Mouse (Mus musculus): ENCODE results near the gene Gnai2. TPM values are rescaled to one million over a fixed set of nuclear protein-coding genes. Genes with fewer than 3 reads are reported as not detected.

Gnai2 gene
- polyA plus RNA-seq, 1 experiment from 2014 or later: 369 TPM

- Histone ChIP-seq H3K4me1 (ENCODE audit: control insufficient read depth, insufficient read depth, low read length) (no peaks in the 10 kb centered on the region), H3K36me3 (replicated peaks; ENCODE audit: control insufficient read depth, insufficient read depth, low read depth, low read length) (peaks cover 6% of the 10 kb centered on the region; the same call in 1 of the 2 replicates), H3K27me3 (ENCODE audit: control insufficient read depth, insufficient read depth, low read length) (no peaks in the 10 kb centered on the region), H3K4me2 (ENCODE audit: low read depth, low read length) (no peak overlapping the region), H3K4me3 (ENCODE audit: low read depth, low read length) (no peak overlapping the region), H3K27ac (replicated peaks; ENCODE audit: low read depth, low read length) (no peak overlapping the region), H3K9ac (replicated peaks; ENCODE audit: low read length) (no peak overlapping the region), H3K9me3 (replicated peaks; ENCODE audit: control insufficient read depth, low read length) (no peaks in the 10 kb centered on the region)
- 89% methylated on average over 13 of the region's 13 CpGs for WGBS
- ATAC-seq (replicated peaks; ENCODE audit: insufficient number of reproducible peaks, low FRiP score, low TSS enrichment, low read depth) (no peak), DNase-seq (ENCODE audit: low spot score) (no peak)
Measured at GRCm38 (mm10) chr9:107619546-107619879, 15.7 kb downstream of the Gnai2 start.

- Histone ChIP-seq H3K4me2 (ENCODE audit: low read depth, low read length) (no peak overlapping the region), H3K9me3 (replicated peaks; ENCODE audit: control insufficient read depth, low read length) (no peaks in the 10 kb centered on the region), H3K36me3 (replicated peaks; ENCODE audit: control insufficient read depth, insufficient read depth, low read depth, low read length) (peaks cover 6% of the 10 kb centered on the region; the same call in 1 of the 2 replicates), H3K27ac (replicated peaks; ENCODE audit: low read depth, low read length) (no peak overlapping the region), H3K4me1 (ENCODE audit: control insufficient read depth, insufficient read depth, low read length) (no peaks in the 10 kb centered on the region), H3K4me3 (ENCODE audit: low read depth, low read length) (no peak overlapping the region), H3K9ac (replicated peaks; ENCODE audit: low read length) (no peak overlapping the region), H3K27me3 (ENCODE audit: control insufficient read depth, insufficient read depth, low read length) (no peaks in the 10 kb centered on the region)
- ATAC-seq (replicated peaks; ENCODE audit: insufficient number of reproducible peaks, low FRiP score, low TSS enrichment, low read depth) (no peak), DNase-seq (ENCODE audit: low spot score) (no peak)
- WGBS: 77% methylated on average over 13 of the region's 13 CpGs
Measured at GRCm38 (mm10) chr9:107618778-107619545, 16.2 kb downstream of the Gnai2 start.

- Histone ChIP-seq H3K27ac (replicated peaks; ENCODE audit: low read depth, low read length) (no peak overlapping the region), H3K9ac (replicated peaks; ENCODE audit: low read length) (no peak overlapping the region), H3K4me1 (ENCODE audit: control insufficient read depth, insufficient read depth, low read length) (no peaks in the 10 kb centered on the region), H3K9me3 (replicated peaks; ENCODE audit: control insufficient read depth, low read length) (no peaks in the 10 kb centered on the region), H3K4me3 (ENCODE audit: low read depth, low read length) (no peak overlapping the region), H3K4me2 (ENCODE audit: low read depth, low read length) (no peak overlapping the region), H3K27me3 (ENCODE audit: control insufficient read depth, insufficient read depth, low read length) (no peaks in the 10 kb centered on the region), H3K36me3 (replicated peaks; ENCODE audit: control insufficient read depth, insufficient read depth, low read depth, low read length) (peaks cover 6% of the 10 kb centered on the region; the same call in 1 of the 2 replicates)
- 92% methylated on average over 6 of the region's 6 CpGs for WGBS
- DNase-seq (ENCODE audit: low spot score): no peak
- no peak for ATAC-seq (replicated peaks; ENCODE audit: insufficient number of reproducible peaks, low FRiP score, low TSS enrichment, low read depth)
Measured at GRCm38 (mm10) chr9:107618098-107618497, 17.1 kb downstream of the Gnai2 start.

- H3K36me3 ChIP-seq (replicated peaks; ENCODE audit: control insufficient read depth, insufficient read depth, low read depth, low read length): peaks cover 6% of the 10 kb centered on the region; the same call in 1 of the 2 replicates
- no peak for DNase-seq (ENCODE audit: low spot score)
- no peak overlapping the region for H3K4me3 ChIP-seq (ENCODE audit: low read depth, low read length)
- no peaks in the 10 kb centered on the region for H3K4me1 ChIP-seq (ENCODE audit: control insufficient read depth, insufficient read depth, low read length)
- no peak overlapping the region for H3K9ac ChIP-seq (replicated peaks; ENCODE audit: low read length)
- WGBS: 77% methylated on average over 2 of the region's 2 CpGs
- no peak overlapping the region for H3K4me2 ChIP-seq (ENCODE audit: low read depth, low read length)
- H3K27me3 ChIP-seq (ENCODE audit: control insufficient read depth, insufficient read depth, low read length): no peaks in the 10 kb centered on the region
- H3K9me3 ChIP-seq (replicated peaks; ENCODE audit: control insufficient read depth, low read length): no peaks in the 10 kb centered on the region
- no peak for ATAC-seq (replicated peaks; ENCODE audit: insufficient number of reproducible peaks, low FRiP score, low TSS enrichment, low read depth)
- H3K27ac ChIP-seq (replicated peaks; ENCODE audit: low read depth, low read length): no peak overlapping the region
Measured at GRCm38 (mm10) chr9:107617461-107617860, 17.7 kb downstream of the Gnai2 start.

GRCm38 (mm10) chr9:107615035-107615434, 20.1 kb downstream of the Gnai2 start:
- Histone ChIP-seq H3K4me1 (ENCODE audit: control insufficient read depth, insufficient read depth, low read length) (peaks cover 3% of the 10 kb centered on the region; the same call in 1 of the 2 replicates), H3K36me3 (replicated peaks; ENCODE audit: control insufficient read depth, insufficient read depth, low read depth, low read length) (peaks cover 3% of the 10 kb centered on the region; the same call in 1 of the 2 replicates), H3K27ac (replicated peaks; ENCODE audit: low read depth, low read length) (no peak overlapping the region), H3K9me3 (replicated peaks; ENCODE audit: control insufficient read depth, low read length) (no peaks in the 10 kb centered on the region), H3K4me3 (ENCODE audit: low read depth, low read length) (no peak overlapping the region), H3K27me3 (ENCODE audit: control insufficient read depth, insufficient read depth, low read length) (no peaks in the 10 kb centered on the region), H3K9ac (replicated peaks; ENCODE audit: low read length) (no peak overlapping the region; the same call in 1 of the 2 replicates), H3K4me2 (ENCODE audit: low read depth, low read length) (no peak overlapping the region)
- no peak for DNase-seq (ENCODE audit: low spot score)
- ATAC-seq (replicated peaks; ENCODE audit: insufficient number of reproducible peaks, low FRiP score, low TSS enrichment, low read depth): no peak
- 48% methylated on average over 4 of the region's 4 CpGs for WGBS

GRCm38 (mm10) chr9:107612945-107613569, 22.1 kb downstream of the Gnai2 start:
- H3K9ac ChIP-seq (replicated peaks; ENCODE audit: low read length): peak overlapping the region; percentile 2; the same call in 1 of the 2 replicates
- no peaks in the 10 kb centered on the region; the same call in 1 of the 2 replicates for H3K36me3 ChIP-seq (replicated peaks; ENCODE audit: control insufficient read depth, insufficient read depth, low read depth, low read length)
- no peaks in the 10 kb centered on the region for H3K27me3 ChIP-seq (ENCODE audit: control insufficient read depth, insufficient read depth, low read length)
- no peak for DNase-seq (ENCODE audit: low spot score)
- H3K27ac ChIP-seq (replicated peaks; ENCODE audit: low read depth, low read length): peak overlapping the region; percentile 81
- no peak; the same call in 1 of the 2 replicates for ATAC-seq (replicated peaks; ENCODE audit: insufficient number of reproducible peaks, low FRiP score, low TSS enrichment, low read depth)
- 12% methylated on average over 12 of the region's 12 CpGs for WGBS
- no peaks in the 10 kb centered on the region for H3K9me3 ChIP-seq (replicated peaks; ENCODE audit: control insufficient read depth, low read length)
- peak overlapping the region; percentile 75 for H3K4me2 ChIP-seq (ENCODE audit: low read depth, low read length)
- H3K4me3 ChIP-seq (ENCODE audit: low read depth, low read length): peak overlapping the region; percentile 30; the same call in 1 of the 2 replicates
- peaks cover 4% of the 10 kb centered on the region; the same call in 1 of the 2 replicates for H3K4me1 ChIP-seq (ENCODE audit: control insufficient read depth, insufficient read depth, low read length)

- peak overlapping the region; percentile 81 for H3K27ac ChIP-seq (replicated peaks; ENCODE audit: low read depth, low read length)
- H3K9ac ChIP-seq (replicated peaks; ENCODE audit: low read length): peak overlapping the region; percentile 68
- 4% methylated on average over 47 of the region's 48 CpGs for WGBS
- H3K27me3 ChIP-seq (ENCODE audit: control insufficient read depth, insufficient read depth, low read length): no peaks in the 10 kb centered on the region
- peak overlapping the region; percentile 30 for H3K4me3 ChIP-seq (ENCODE audit: low read depth, low read length)
- ATAC-seq (replicated peaks; ENCODE audit: insufficient number of reproducible peaks, low FRiP score, low TSS enrichment, low read depth) (peak; percentile 90), DNase-seq (ENCODE audit: low spot score) (peak; percentile 98)
- H3K4me1 ChIP-seq (ENCODE audit: control insufficient read depth, insufficient read depth, low read length): peaks cover 9% of the 10 kb centered on the region; the same call in 1 of the 2 replicates
- peak overlapping the region; percentile 75 for H3K4me2 ChIP-seq (ENCODE audit: low read depth, low read length)
- H3K9me3 ChIP-seq (replicated peaks; ENCODE audit: control insufficient read depth, low read length): no peaks in the 10 kb centered on the region
- H3K36me3 ChIP-seq (replicated peaks; ENCODE audit: control insufficient read depth, insufficient read depth, low read depth, low read length): no peaks in the 10 kb centered on the region; the same call in 1 of the 2 replicates
Measured at GRCm38 (mm10) chr9:107612191-107612944, 22.8 kb downstream of the Gnai2 start.
